Mouse (Mus musculus): ENCODE measurements around the gene Gm28047. TPM values are rescaled to one million over a fixed set of nuclear protein-coding genes. Genes with fewer than 3 reads are reported as not detected.

Gene Gm28047
- polyA plus RNA-seq, 1 experiment = not detected

DNA sequence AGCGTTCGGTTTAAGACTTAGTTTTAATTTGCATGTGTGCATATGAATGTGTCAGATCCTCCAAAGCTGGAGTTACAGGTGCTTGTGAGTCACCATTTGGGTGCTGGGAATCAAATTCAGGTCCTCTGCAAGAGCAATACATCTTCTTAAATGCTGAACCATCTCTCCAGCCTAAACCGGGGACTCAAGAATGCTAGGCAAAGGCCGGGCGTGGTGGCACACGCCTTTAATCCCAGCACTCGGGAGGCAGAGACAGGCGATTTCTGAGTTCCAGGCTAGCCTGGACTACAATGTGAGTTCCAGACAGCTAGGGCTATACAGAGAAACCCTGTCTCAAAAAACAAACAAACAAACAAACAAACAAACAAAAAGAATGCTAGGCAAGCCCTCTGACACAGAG, 35.0 kb downstream of the Gm28047 start:
- H3K36me3 ChIP-seq (ENCODE audit: control insufficient read depth, insufficient read depth) = no peaks in the 10 kb centered on the region
- H3ac ChIP-seq (ENCODE audit: control insufficient read depth, insufficient read length) = no peak overlapping the region
- peaks cover 5% of the 10 kb centered on the region for H3K79me2 ChIP-seq (ENCODE audit: control insufficient read depth, insufficient read depth)
- no peaks in the 10 kb centered on the region for H3K27me3 ChIP-seq (ENCODE audit: control insufficient read depth, insufficient read depth, insufficient read length)
- no peak overlapping the region for H3K4me2 ChIP-seq (ENCODE audit: low read depth)
- H3K4me3 ChIP-seq = no peak overlapping the region
- TF ChIP-seq TCF3 (IDR thresholded peaks at IDR 0.05; ENCODE audit: insufficient read length, low read depth) (no peak), MYOG (IDR thresholded peaks at IDR 0.05; ENCODE audit: control insufficient read depth in 1 of 3, insufficient read depth in 1 of 3, insufficient read length in 2 of 3, low read depth in 2 of 3) (no peak), MAX (IDR thresholded peaks at IDR 0.05; ENCODE audit: low read depth) (no peak), E2F4 (IDR thresholded peaks at IDR 0.05; ENCODE audit: insufficient read depth) (no peak), CEBPB (IDR thresholded peaks at IDR 0.05; ENCODE audit: insufficient read depth, poor library complexity, severe bottlenecking) (no peak), SRF (IDR thresholded peaks at IDR 0.05; ENCODE audit: control insufficient read depth, insufficient read length, low read depth) (no peak), POLR2AphosphoS2 (IDR thresholded peaks at IDR 0.05; ENCODE audit: insufficient read length, low read depth) (no peak), POLR2A (IDR thresholded peaks at IDR 0.05; ENCODE audit: insufficient read length, low read depth) (no peak), USF1 (IDR thresholded peaks at IDR 0.05; ENCODE audit: low read depth) (no peak), TCF12 (IDR thresholded peaks at IDR 0.05; ENCODE audit: insufficient read depth, poor library complexity, severe bottlenecking) (no peak), MYOD1 (IDR thresholded peaks at IDR 0.05; ENCODE audit: control insufficient read depth in 1 of 3, insufficient read length in 2 of 3, low read depth in 2 of 3) (no peak)

DNA sequence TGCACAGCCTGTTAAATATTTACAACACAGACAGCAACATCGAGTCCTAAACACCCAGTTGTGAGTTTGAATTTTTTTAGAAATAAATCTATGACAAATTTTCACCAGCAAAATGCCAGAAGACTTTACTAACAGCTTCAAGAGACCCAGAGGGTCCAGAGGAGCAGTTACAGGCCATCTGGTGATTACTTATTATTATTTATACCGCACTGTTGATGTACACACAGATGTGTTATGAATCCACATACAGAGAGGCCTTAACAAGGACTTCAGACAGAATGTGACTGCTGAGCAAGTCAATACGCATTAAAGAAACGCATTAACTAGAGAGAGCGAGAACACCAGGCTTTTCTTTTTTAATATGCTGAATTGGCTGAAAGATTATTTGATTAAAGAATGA, 39.4 kb downstream of the Gm28047 start:
- H3K4me2 ChIP-seq (ENCODE audit: low read depth) = no peak overlapping the region
- TF ChIP-seq REST (IDR thresholded peaks at IDR 0.05; ENCODE audit: insufficient read depth, insufficient read length) (no peak), POLR2AphosphoS2 (IDR thresholded peaks at IDR 0.05; ENCODE audit: insufficient read length, low read depth) (no peak), USF1 (IDR thresholded peaks at IDR 0.05; ENCODE audit: low read depth) (no peak), SRF (IDR thresholded peaks at IDR 0.05; ENCODE audit: control insufficient read depth, insufficient read length, low read depth) (no peak), TCF12 (IDR thresholded peaks at IDR 0.05; ENCODE audit: insufficient read depth, poor library complexity, severe bottlenecking) (no peak), E2F4 (IDR thresholded peaks at IDR 0.05; ENCODE audit: insufficient read depth) (no peak)
- no peak overlapping the region for H3K4me3 ChIP-seq
- H3K79me2 ChIP-seq (ENCODE audit: control insufficient read depth, insufficient read depth) = peaks cover 20% of the 10 kb centered on the region
- no peaks in the 10 kb centered on the region for H3K36me3 ChIP-seq (ENCODE audit: control insufficient read depth, insufficient read depth)
- no peaks in the 10 kb centered on the region for H3K27me3 ChIP-seq (ENCODE audit: control insufficient read depth, insufficient read depth, insufficient read length)
- no peak overlapping the region for H3ac ChIP-seq (ENCODE audit: control insufficient read depth, insufficient read length)

GRCm38 (mm10) chr15:102583708-102584383, 41.0 kb downstream of the Gm28047 start:
- H3ac ChIP-seq (ENCODE audit: control insufficient read depth, insufficient read length) = no peak overlapping the region
- no peaks in the 10 kb centered on the region for H3K27me3 ChIP-seq (ENCODE audit: control insufficient read depth, insufficient read depth, insufficient read length)
- TF ChIP-seq REST (IDR thresholded peaks at IDR 0.05; ENCODE audit: insufficient read depth, insufficient read length) (no peak), MYOD1 (IDR thresholded peaks at IDR 0.05; ENCODE audit: control insufficient read depth in 1 of 3, insufficient read length in 2 of 3, low read depth in 2 of 3) (no peak), MYOG (IDR thresholded peaks at IDR 0.05; ENCODE audit: control insufficient read depth in 1 of 3, insufficient read depth in 1 of 3, insufficient read length in 2 of 3, low read depth in 2 of 3) (no peak), TCF3 (IDR thresholded peaks at IDR 0.05; ENCODE audit: insufficient read length, low read depth) (no peak), POLR2AphosphoS2 (IDR thresholded peaks at IDR 0.05; ENCODE audit: insufficient read length, low read depth) (no peak), POLR2A (IDR thresholded peaks at IDR 0.05; ENCODE audit: insufficient read length, low read depth) (no peak), CEBPB (IDR thresholded peaks at IDR 0.05; ENCODE audit: insufficient read depth, poor library complexity, severe bottlenecking) (no peak), USF1 (IDR thresholded peaks at IDR 0.05; ENCODE audit: low read depth) (no peak), SRF (IDR thresholded peaks at IDR 0.05; ENCODE audit: control insufficient read depth, insufficient read length, low read depth) (no peak), E2F4 (IDR thresholded peaks at IDR 0.05; ENCODE audit: insufficient read depth) (no peak), MAX (IDR thresholded peaks at IDR 0.05; ENCODE audit: low read depth) (no peak), TCF12 (IDR thresholded peaks at IDR 0.05; ENCODE audit: insufficient read depth, poor library complexity, severe bottlenecking) (no peak)
- H3K36me3 ChIP-seq (ENCODE audit: control insufficient read depth, insufficient read depth) = peaks cover 8% of the 10 kb centered on the region
- no peak overlapping the region for H3K4me2 ChIP-seq (ENCODE audit: low read depth)
- H3K4me3 ChIP-seq = no peak overlapping the region
- H3K79me2 ChIP-seq (ENCODE audit: control insufficient read depth, insufficient read depth) = peaks cover 24% of the 10 kb centered on the region

- Histone ChIP-seq H3ac (ENCODE audit: control insufficient read depth, insufficient read length) (no peak overlapping the region), H3K4me2 (ENCODE audit: low read depth) (no peak overlapping the region), H3K4me3 (no peak overlapping the region), H3K79me2 (ENCODE audit: control insufficient read depth, insufficient read depth) (peaks cover 24% of the 10 kb centered on the region), H3K36me3 (ENCODE audit: control insufficient read depth, insufficient read depth) (peaks cover 8% of the 10 kb centered on the region), H3K27me3 (ENCODE audit: control insufficient read depth, insufficient read depth, insufficient read length) (no peaks in the 10 kb centered on the region)
- TF ChIP-seq MYOD1 (IDR thresholded peaks at IDR 0.05; ENCODE audit: control insufficient read depth in 1 of 3, insufficient read length in 2 of 3, low read depth in 2 of 3) (no peak), USF1 (IDR thresholded peaks at IDR 0.05; ENCODE audit: low read depth) (no peak), TCF12 (IDR thresholded peaks at IDR 0.05; ENCODE audit: insufficient read depth, poor library complexity, severe bottlenecking) (no peak), SRF (IDR thresholded peaks at IDR 0.05; ENCODE audit: control insufficient read depth, insufficient read length, low read depth) (no peak), POLR2AphosphoS2 (IDR thresholded peaks at IDR 0.05; ENCODE audit: insufficient read length, low read depth) (no peak), CEBPB (IDR thresholded peaks at IDR 0.05; ENCODE audit: insufficient read depth, poor library complexity, severe bottlenecking) (no peak), E2F4 (IDR thresholded peaks at IDR 0.05; ENCODE audit: insufficient read depth) (no peak), REST (IDR thresholded peaks at IDR 0.05; ENCODE audit: insufficient read depth, insufficient read length) (no peak), MAX (IDR thresholded peaks at IDR 0.05; ENCODE audit: low read depth) (no peak), TCF3 (IDR thresholded peaks at IDR 0.05; ENCODE audit: insufficient read length, low read depth) (no peak), MYOG (IDR thresholded peaks at IDR 0.05; ENCODE audit: control insufficient read depth in 1 of 3, insufficient read depth in 1 of 3, insufficient read length in 2 of 3, low read depth in 2 of 3) (no peak), POLR2A (IDR thresholded peaks at IDR 0.05; ENCODE audit: insufficient read length, low read depth) (no peak)
Measured at GRCm38 (mm10) chr15:102581205-102581604, 43.7 kb downstream of the Gm28047 start.
